Mouse (Mus musculus): ENCODE data around the gene Nomo1. TPM values are rescaled to one million over a fixed set of nuclear protein-coding genes. Genes with fewer than 3 reads are reported as not detected.

The Nomo1 gene
- total RNA-seq, 1 experiment from 2014 or later, result 60.0 TPM

- no peak for DNase-seq
Observed at GRCm38 (mm10) chr7:46047873-46048562, 14.5 kb downstream of the Nomo1 start.

GRCm38 (mm10) chr7:46049981-46050380 is 16.5 kb downstream of the Nomo1 start:
- DNase-seq, result no peak

- DNase-seq, result no peak
Observed at GRCm38 (mm10) chr7:46052161-46052821, 18.8 kb downstream of the Nomo1 start.

- no peak for DNase-seq
Observed at GRCm38 (mm10) chr7:46053566-46053965, 20.1 kb downstream of the Nomo1 start.

- DNase-seq, result no peak
Observed at GRCm38 (mm10) chr7:46058882-46059281, 25.4 kb downstream of the Nomo1 start.

- no peak for DNase-seq
Observed at GRCm38 (mm10) chr7:46060688-46061087, 27.2 kb downstream of the Nomo1 start.

- no peak for DNase-seq
Observed at GRCm38 (mm10) chr7:46061614-46062013, 28.1 kb downstream of the Nomo1 start.

- DNase-seq, result no peak
Observed at GRCm38 (mm10) chr7:46063296-46063695, 29.8 kb downstream of the Nomo1 start.

- DNase-seq, result no peak
Observed at GRCm38 (mm10) chr7:46068831-46069230, 35.3 kb downstream of the Nomo1 start.

GRCm38 (mm10) chr7:46076844-46077243 is 43.3 kb downstream of the Nomo1 start:
- DNase-seq, result no peak

- no peak for DNase-seq
Observed at GRCm38 (mm10) chr7:46077675-46078074, 44.2 kb downstream of the Nomo1 start.

GRCm38 (mm10) chr7:46084024-46084423 is 50.5 kb downstream of the Nomo1 start:
- DNase-seq, result no peak

GRCm38 (mm10) chr7:46084839-46085513 is 51.5 kb downstream of the Nomo1 start:
- no peak for DNase-seq

- no peak for DNase-seq
Observed at GRCm38 (mm10) chr7:46086378-46086777, 52.9 kb downstream of the Nomo1 start.

GRCm38 (mm10) chr7:46088241-46088640 is 54.7 kb downstream of the Nomo1 start:
- no peak for DNase-seq

- DNase-seq, result no peak
Observed at GRCm38 (mm10) chr7:46092803-46093202, 59.3 kb downstream of the Nomo1 start.

- DNase-seq, result peak; percentile 76
Observed at GRCm38 (mm10) chr7:46096136-46096535, 62.6 kb downstream of the Nomo1 start.

GRCm38 (mm10) chr7:46097319-46097783 is 63.9 kb downstream of the Nomo1 start:
- DNase-seq, result no peak

- DNase-seq, result no peak
Observed at GRCm38 (mm10) chr7:46098221-46098918, 64.9 kb downstream of the Nomo1 start.

- DNase-seq, result no peak
Observed at GRCm38 (mm10) chr7:46098919-46099286, 65.4 kb downstream of the Nomo1 start.

GRCm38 (mm10) chr7:46099682-46100081 is 66.2 kb downstream of the Nomo1 start:
- DNase-seq, result no peak

GRCm38 (mm10) chr7:46100563-46100962 is 67.1 kb downstream of the Nomo1 start, which contains the start of gene Kcnj11:
Gene Kcnj11 (minus strand): TSS chr7:46100764.
- peak; percentile 81 for DNase-seq

All from adrenal gland, postnatal 25 days (tissue).